Mouse (Mus musculus) T-helper 17 cell (primary cell): Measurements from ENCODE around the gene Nudt21.

Source experiments
- in situ Hi-C, 2 experiments: fragments of 300-600 bp; cut with MboI, MseI; formaldehyde crosslinking; loops; 1 replicate in 1 of 2; 2 replicates in 1 of 2; pipeline ENCODE4 v1.15.1; 2025; ENCODE audit warnings: high pct_unique_total_duplicates in 2 of 2

Nudt21 gene

DNA sequence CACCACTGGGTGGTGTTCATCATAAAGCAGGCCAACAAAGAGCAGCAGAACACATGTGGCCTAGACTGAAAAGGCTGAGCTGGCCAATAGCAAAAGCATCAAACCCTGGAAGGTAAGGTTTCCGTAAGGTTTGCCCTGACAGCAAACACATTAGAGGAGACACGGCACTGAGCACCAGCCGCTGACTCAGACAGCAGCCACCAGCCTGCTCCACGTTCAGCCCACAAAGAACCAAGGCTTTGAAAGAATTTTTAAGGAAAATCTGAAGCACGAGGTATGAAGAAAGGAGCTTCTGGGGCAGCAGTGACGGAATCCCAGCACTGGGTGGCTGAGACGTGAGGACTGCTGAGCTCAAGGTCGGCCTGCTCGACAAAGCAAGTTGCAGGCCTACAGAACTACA, 32.7 kb downstream of the Nudt21 start:
- in situ Hi-C loops = no loop called here

DNA sequence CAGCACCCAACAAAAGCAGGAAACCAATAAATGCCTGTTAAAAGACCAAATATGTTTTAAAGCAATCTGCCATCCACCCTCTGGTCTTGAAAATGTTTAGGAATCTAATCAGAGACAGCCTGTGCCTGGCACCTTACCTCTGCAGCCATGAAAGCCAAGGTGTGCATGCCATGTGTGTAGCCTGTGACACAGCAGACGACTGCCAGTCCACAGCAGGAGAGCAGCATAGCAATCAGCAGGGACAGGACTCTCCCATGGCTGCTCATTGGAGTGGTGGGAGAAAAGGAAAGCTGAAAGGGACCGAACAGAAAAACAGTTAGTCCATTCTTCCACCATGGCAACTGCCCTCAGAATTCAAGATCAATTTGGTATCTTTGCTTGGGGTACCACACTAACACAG, 37.9 kb downstream of the Nudt21 start:
- in situ Hi-C loops = no loop called here

DNA sequence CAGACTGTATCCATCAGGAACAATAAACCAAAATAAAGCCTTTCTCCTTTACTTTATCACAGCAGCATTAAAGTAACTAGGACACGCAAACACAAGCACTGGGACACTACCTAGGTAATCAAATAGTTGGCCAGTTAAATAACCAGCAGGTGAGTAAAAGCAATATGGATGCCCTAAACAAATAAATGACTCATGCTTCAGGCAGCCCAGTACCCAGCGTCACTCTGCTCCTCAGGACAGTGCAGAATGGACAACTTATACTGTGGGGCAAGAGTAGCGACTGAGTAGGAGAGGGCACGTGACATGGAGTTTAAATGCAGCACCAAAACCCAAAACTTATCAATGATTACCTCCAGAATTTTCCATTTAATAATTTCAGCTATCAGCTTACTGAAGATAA, 47.1 kb downstream of the Nudt21 start:
- in situ Hi-C loops = no loop called here

DNA sequence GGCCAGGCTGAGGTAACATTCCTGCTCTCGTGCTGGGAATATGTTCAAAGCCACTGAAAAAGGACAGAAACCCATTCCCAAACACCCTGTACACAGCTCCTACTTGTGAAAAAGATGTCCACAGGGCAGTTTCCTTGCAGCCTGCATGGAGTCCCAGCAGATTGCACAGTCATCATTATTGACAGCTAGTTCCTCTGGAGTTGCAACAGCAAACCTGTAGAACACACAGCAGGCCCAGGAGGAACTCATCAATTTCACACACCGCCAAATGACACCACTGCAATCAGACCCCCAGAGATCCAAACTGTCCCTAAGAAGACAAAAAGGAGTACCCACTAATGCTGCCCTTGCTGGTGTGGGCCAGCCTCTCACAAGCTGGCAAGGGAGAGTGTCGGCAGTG, 52.1 kb downstream of the Nudt21 start:
- in situ Hi-C loops = no loop called here

DNA sequence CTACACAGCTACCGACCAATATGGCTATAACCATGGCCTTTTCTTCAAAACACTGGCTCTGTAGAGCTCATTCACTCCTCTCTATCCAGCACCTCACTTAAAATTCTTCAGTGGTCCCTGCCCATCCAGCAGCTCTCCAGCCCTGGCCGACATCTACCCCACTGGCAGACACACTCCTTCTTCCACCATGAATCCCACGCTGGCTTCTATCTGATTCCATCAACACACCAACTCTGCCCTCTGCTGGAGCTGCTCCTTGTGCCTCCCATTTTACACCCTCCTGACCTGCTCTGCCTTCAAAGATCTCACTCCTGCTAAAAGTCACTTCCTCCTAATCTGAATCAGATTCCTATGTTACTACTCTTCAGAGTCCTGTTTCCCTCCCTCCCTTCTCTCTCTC, 53.0 kb downstream of the Nudt21 start:
- in situ Hi-C loops = no loop called here

DNA sequence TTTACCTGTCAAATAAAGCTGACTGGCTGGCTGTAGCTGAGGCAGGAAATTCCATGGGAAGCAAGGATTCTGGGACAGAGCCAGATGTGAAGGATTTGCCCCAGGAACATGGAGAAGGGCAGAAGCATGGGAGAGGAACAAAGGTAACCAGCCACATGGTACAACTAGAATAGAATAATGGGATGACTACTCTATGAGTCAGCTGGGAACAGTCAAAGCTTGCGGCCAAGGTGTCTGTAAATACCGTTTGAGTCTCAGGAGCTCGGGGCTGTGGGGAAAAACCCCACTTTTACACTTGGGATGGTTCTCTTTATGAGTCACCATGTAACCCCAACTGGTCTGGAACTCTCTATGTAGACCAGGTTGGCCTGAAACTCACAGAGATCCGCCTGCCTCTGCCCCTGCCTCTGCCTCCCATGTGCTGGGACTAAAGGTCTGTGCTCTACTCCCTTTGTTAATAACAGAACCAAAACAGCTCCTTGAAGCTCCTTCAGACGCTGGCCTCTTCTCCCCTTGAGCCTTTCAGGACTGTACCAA, 55.1 kb downstream of the Nudt21 start:
- in situ Hi-C loops = no loop called here

DNA sequence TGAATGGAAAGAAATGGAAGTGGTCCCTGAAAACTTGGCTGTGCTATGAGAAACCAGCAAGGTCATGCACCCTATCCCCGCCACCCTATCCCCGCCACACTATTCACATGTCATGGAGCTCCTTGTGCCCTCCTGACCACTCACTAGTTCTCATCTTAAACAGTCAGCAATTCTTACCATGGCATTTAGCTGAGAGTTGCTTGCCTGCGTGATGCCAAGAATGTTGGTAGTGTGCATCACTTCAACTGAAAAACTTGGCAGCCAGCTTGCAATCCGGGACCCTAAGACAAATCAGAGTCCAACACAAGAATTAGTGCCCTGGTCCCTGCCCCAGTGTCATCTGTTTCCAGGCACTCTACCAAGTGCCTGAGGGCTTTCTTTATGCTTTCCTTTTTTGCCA, 56.7 kb downstream of the Nudt21 start:
- in situ Hi-C loops = no loop called here

DNA sequence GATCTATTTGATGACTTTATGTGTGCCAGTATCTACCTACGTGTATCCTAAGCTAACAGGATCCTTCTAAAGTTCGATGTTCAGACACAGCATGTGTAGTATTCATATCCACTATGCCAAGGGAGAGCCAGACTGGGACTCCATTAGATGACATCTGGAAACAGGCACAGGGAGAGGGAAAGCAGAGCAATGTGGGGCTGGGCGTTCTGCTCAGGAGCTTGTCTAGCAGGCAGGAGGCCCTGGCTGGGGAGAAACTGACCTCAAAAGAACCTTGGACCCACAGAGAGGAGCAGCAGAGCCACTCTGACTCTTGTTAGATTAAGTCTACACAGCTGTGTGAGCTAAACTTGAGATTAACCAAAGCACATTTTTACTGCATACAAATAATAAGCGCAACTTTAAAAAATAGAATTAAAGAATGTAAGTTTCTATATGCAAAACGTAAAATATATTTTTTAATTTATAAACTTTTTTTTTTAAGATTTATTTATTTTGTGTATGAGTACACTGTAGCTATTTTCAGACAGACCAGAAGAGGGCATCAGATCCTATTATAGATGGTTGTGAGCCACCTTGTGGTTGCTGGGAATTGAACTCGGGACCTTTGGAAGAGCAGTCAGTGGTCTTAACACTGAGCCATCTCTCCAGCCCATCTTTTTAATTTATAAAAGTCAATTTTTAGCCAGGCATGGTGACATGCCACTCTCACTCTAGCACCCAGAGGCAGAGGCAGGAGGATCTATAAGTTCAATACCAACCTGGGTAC, 60.2 kb downstream of the Nudt21 start:
- in situ Hi-C loops = no loop called here

DNA sequence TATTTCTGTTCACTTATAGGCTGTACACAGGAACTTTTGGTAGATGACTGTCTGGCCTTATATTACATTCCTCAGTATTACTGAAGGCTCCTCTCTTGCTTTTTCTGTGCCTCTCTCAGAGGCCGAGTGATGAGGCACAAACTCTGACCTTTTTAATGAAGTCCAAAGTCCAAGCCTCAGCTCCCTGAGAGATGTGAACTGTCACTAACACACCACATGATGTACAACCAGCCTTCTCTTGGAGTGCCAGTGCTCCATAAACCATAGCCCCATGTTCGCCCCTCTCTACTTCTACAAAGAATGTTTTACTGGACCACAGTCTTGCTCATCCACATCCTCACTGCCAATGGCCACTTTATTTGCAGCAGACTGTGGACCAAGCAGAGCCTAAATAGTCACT, 61.5 kb downstream of the Nudt21 start:
- in situ Hi-C loops = no loop called here

DNA sequence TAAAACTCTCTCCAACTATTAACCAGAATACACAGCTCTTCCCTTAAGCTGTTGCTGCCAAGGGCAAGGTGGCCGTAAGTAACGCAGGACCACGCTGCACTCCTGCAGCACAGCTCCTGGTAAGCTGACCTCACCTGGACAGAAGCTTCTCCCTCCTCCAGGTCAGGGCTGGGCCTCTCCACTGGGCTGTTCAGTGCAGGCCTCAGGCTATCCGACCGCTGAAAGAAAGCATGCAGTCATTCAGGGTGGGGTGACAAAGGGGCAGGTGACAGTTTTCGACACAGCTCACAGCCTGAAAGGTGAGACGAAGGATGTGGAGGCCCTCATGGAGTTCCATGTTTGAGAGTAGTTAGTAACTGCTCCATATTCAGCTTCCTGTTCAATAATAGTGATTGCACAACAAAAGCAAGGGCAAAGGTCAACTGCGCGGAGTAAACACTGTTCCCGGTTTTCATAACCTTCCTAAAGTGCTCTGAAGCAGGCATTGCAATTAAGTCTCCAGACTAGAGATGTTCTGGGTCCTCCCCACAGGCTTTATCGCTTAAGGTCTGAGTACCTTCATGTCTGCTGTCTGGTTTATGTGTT, 62.1 kb downstream of the Nudt21 start:
- in situ Hi-C loops = no loop called here

DNA sequence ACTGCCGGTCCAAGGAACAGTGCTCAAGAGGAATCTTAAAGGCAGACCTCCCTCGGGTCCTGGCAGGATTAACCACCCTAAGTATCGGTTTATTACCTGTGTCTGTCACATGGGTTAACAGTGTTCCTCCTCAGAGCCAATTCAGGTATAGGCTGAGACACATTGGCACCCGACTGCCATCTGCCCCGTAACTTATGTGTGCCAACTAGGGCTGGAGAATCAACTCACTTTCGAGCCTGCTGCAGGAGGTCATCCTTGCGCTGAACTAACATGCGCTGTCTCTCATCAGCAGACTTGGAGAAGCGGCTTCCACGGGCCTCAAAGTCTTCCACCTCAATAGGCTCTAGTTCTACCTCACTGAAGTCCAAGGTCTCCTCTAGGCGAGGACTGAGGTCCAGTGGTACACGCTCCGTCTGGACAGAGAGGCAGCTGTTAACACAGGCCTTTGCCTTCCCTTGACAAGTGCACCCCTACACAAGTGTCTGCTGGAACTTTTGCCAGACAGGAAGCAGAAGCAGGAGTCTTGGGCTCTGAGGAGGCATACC, 62.9 kb downstream of the Nudt21 start:
- in situ Hi-C loops = no loop called here

DNA sequence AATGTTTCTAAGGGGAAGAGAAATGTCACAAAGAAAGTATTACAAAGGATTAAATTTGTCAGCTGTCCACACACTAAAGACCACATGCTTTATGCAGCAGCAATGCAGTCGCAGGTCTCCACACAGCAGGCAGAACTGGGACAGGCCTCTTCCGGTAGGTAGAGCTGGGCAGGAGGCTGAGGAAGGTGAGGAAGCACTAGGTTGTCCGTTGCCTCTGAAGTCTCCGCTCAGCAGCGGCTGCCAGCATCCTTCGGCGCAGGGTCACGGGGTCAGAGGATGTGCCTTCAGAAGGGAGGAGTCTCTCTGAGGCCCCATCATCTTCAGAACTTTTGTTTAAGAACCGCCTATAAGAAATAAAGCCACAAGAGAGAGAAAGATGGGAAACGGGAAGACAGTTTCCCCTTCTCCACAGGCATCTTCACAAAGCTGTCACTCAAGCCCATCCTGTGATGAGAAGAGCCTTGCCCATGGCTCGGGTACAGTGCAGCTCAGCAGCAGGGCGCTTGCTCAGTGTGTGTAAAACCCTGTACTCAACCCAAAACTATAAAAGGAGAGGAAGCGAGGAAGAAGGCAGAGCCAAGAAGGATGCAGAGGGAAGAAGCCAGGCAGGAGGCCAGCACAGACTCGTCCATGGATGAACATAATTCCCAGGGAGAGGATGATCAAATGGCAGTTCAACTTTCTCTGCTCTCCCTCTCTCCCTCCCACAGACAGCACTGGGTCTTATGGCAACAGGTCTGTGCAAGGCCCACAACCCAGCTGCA, 63.7 kb downstream of the Nudt21 start:
- in situ Hi-C loops = no loop called here

DNA sequence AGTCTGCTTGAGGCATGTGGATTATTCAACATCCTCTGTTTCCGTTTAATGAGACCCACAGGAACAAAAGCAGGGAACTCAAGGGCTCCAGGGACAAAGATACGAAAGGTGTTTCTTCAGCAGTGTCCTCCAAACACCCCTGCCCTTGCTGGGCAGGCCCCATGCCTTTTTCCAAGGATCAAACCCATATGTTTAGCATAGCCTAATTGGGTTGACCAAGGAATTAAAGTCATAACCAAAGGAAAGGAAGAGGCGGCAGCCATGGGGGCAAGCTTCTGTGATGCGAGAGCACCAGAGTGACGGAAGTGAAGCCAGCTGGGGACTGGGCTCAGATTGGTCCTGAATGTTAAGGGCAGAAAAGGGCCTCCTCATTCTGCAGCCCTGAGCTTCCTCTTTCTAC, 64.6 kb downstream of the Nudt21 start:
- in situ Hi-C loops = no loop called here

DNA sequence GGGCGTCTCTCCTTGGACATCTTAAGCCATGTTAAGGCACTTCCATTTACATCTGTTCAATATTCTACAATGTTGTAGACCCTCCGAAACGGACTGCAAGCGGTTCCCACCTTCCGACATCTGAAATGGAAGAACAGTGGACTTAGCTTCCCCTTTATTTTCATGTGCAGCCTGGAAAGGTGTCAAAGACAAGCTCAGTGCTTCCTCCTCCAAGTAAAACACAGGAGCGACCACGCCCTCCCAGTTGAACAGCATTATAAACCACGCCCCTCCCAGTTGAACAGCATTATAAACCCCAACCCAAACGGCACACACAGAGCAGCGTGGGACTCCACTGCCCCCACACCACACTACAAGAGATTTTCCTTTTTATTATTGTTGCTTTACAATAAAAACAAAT, 65.4 kb downstream of the Nudt21 start:
- in situ Hi-C loops = no loop called here

DNA sequence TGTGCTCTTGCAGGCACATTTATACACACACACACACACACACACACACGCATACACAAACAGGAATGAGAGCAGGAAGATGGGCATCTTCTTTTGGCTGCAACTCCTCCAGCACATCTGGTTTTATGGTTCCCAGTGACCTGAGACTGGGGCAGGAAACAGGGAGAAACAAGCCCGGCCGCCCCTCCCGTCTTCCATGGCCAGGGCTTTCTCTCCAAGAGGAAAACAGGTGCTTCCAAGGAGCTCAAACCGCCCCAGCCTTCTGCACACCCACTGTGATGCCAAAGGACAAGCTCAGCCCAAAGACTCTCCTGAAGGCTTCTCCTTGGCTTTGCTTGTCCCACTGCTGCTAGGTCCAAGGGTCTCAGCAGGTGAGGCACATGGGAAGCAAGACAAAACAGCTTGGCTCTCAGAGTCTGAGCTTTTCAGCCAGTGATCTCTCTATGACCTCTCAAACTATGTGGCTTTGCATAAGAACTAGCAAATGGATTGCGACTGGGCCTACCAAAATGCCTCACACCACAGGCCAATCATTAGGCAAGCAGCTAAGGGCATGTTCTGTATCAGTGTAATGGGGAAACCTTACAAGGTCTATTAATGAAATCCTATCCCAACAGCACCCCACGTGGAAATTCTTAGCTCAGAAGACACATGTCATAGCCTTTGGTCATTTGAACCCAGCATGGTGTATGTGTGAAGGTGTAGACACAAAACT, 67.0 kb downstream of the Nudt21 start:
- in situ Hi-C loops = no loop called here

DNA sequence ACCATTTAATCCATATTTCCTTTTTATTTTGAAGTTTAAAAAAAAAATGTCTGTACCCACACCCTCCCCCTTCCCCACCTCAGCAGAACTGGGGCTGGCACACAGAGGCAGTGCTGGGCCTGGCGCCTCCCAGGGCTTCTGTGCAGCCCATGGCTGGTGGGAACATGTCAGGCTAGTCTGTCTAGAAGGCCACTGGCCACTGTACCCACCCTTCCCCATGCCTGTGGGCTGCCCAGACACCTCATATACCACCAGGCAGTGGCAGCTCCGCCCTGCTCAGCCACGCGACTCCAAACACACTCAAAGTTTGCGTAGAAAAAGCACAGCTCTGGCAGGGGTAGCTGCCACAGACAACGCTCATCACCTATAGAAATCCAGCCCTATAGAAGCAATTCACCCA, 68.5 kb downstream of the Nudt21 start:
- in situ Hi-C loops = no loop called here
